Mouse (Mus musculus): ENCODE measurements around the gene Pnmal1. TPM values are rescaled to one million over a fixed set of nuclear protein-coding genes. Genes with fewer than 3 reads are reported as not detected.
A peak's percentile ranks its signal among the peaks of the same experiment; 100 is the strongest.

Pnmal1 gene
- polyA plus RNA-seq, 1 experiment from 2014 or later: 0.45 TPM

GRCm38 (mm10) chr7:16915461-16916340, 43.8 kb upstream of the Pnmal1 start:
- Histone ChIP-seq H3K36me3 (ENCODE audit: control insufficient read depth, insufficient read depth, low read length) (peaks cover 66% of the 10 kb centered on the region), H3K9me3 (ENCODE audit: control insufficient read depth, low read length) (no peaks in the 10 kb centered on the region), H3K27ac (replicated peaks in 1 of 2; ENCODE audit: control insufficient read depth in 1 of 2, insufficient read depth in 1 of 2, low read depth in 2 of 2, low read length in 2 of 2) (no peak overlapping the region), H3K4me2 (ENCODE audit: low read length) (no peak overlapping the region), H3K27me3 (ENCODE audit: control insufficient read depth, insufficient read depth, low read length) (no peaks in the 10 kb centered on the region), H3K4me3 (ENCODE audit: control insufficient read depth in 1 of 2, insufficient read depth in 1 of 2, low read depth in 1 of 2, low read length in 2 of 2) (no peak overlapping the region), H3K9ac (ENCODE audit: low read length) (no peak overlapping the region), H3K4me1 (ENCODE audit: control insufficient read depth in 2 of 2, insufficient read depth in 2 of 2, low read length in 2 of 2) (peaks cover 5 to 25% of the 10 kb centered on the region in 2 experiments; a peak in 3 of 4 replicates)
- 83% methylated on average over 32 of the region's 32 CpGs for WGBS
- ATAC-seq (ENCODE audit: insufficient number of reproducible peaks, insufficient read depth, low FRiP score, low read depth): no peak

DNA sequence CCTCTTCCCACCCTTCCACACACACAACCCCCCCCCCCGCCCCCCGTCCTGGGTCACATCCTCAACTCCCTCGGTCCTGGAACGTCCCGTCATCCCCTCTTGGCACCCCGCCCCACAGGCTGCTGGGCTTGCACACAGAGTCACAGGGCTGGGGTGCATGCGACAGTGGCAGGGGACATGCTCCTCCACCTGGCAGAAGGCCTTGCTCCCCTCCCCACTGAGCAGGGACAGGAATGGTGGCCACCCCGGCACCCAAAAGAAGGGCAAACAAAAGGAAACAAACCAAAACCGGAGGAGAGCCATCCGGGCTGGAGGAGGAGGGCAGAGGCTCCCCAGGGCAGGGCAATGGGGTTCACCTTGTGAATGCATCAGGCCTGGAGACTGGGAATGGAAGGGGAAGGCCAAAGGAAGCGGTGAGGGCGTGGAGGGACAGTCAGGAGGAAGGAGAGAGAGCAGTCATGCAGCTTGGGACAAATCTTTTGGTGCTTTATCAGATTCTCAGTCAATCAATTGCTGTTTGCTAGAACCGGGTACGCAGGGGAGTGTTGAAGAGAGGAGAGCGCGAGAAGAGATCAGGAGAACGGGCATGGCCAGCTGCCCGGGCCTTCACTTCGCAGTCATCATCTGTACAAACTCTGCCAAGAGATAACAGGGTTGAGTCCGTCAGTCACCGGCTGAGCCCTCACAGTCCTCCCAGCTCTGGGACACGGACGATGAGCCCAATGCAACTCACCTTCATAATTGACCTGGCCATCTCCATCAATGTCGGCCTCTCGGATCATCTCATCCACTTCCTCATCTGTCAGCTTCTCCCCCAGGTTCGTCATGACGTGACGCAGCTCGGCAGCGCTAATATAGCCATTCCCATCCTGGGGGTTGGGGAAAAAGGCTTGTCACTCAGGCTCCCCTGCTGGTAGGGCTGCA, 42.9 kb upstream of the Pnmal1 start:
- no peak overlapping the region for H3K4me2 ChIP-seq (ENCODE audit: low read length)
- 57% methylated on average over 30 of the region's 30 CpGs for WGBS
- H3K36me3 ChIP-seq (ENCODE audit: control insufficient read depth, insufficient read depth, low read length): peaks cover 74% of the 10 kb centered on the region
- no peaks in the 10 kb centered on the region for H3K9me3 ChIP-seq (ENCODE audit: control insufficient read depth, low read length)
- H3K4me3 ChIP-seq (ENCODE audit: control insufficient read depth in 1 of 2, insufficient read depth in 1 of 2, low read depth in 1 of 2, low read length in 2 of 2): no peak overlapping the region
- no peak overlapping the region for H3K9ac ChIP-seq (ENCODE audit: low read length)
- peaks cover 11 to 34% of the 10 kb centered on the region in 2 experiments for H3K4me1 ChIP-seq (ENCODE audit: control insufficient read depth in 2 of 2, insufficient read depth in 2 of 2, low read length in 2 of 2)
- no peak for ATAC-seq (ENCODE audit: insufficient number of reproducible peaks, insufficient read depth, low FRiP score, low read depth)
- no peaks in the 10 kb centered on the region for H3K27me3 ChIP-seq (ENCODE audit: control insufficient read depth, insufficient read depth, low read length)
- H3K27ac ChIP-seq (replicated peaks in 1 of 2; ENCODE audit: control insufficient read depth in 1 of 2, insufficient read depth in 1 of 2, low read depth in 2 of 2, low read length in 2 of 2): no peak overlapping the region

DNA sequence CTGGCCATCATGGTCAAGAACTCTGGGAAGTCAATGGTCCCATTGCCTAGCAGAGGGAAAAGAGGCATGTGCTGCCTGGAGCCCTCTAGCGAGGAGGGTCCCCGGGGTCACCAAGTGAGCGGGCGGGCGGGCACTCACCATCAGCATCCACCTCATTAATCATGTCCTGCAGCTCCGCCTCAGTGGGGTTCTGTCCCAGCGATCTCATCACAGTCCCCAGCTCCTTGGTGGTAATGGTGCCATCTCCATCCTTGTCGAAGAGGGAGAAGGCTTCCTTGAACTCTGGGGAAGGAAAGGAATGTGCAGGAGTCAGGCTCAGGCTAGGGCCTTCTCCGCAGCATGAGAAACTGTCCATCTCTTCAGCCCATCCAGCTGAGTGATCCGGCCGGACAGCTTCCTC, 42.0 kb upstream of the Pnmal1 start:
- no peaks in the 10 kb centered on the region for H3K27me3 ChIP-seq (ENCODE audit: control insufficient read depth, insufficient read depth, low read length)
- no peak for ATAC-seq (ENCODE audit: insufficient number of reproducible peaks, insufficient read depth, low FRiP score, low read depth)
- H3K4me3 ChIP-seq (ENCODE audit: control insufficient read depth in 1 of 2, insufficient read depth in 1 of 2, low read depth in 1 of 2, low read length in 2 of 2): no peak overlapping the region
- 78% methylated on average over 11 of the region's 11 CpGs for WGBS
- H3K4me1 ChIP-seq (ENCODE audit: control insufficient read depth in 2 of 2, insufficient read depth in 2 of 2, low read length in 2 of 2): peaks cover 17 to 43% of the 10 kb centered on the region in 2 experiments
- no peak overlapping the region for H3K27ac ChIP-seq (replicated peaks in 1 of 2; ENCODE audit: control insufficient read depth in 1 of 2, insufficient read depth in 1 of 2, low read depth in 2 of 2, low read length in 2 of 2)
- H3K36me3 ChIP-seq (ENCODE audit: control insufficient read depth, insufficient read depth, low read length): peaks cover 78% of the 10 kb centered on the region
- no peak overlapping the region for H3K9ac ChIP-seq (ENCODE audit: low read length)
- no peaks in the 10 kb centered on the region for H3K9me3 ChIP-seq (ENCODE audit: control insufficient read depth, low read length)
- H3K4me2 ChIP-seq (ENCODE audit: low read length): no peak overlapping the region

DNA sequence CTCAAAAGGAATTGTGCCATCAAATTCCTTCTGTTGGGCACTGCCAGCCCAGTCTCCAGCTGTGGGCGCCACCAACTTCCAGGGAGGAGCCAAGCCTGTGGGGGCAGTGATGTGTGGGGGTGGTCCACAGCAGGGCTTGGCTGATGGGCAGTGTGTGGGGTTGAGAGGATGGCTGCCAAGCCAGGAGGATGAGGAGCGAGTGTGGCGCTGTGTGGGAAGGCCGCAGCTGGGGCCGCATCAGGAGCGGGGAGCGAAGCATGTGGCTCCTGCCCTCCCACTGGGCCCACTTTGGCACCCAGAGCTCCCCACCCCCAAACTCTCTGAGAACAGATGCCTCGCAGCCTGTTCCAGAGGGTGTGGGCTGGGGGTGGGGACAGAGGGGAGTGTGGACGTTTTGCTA, 41.5 kb upstream of the Pnmal1 start:
- H3K27me3 ChIP-seq (ENCODE audit: control insufficient read depth, insufficient read depth, low read length): no peaks in the 10 kb centered on the region
- 82% methylated on average over 9 of the region's 9 CpGs for WGBS
- no peak overlapping the region for H3K27ac ChIP-seq (replicated peaks in 1 of 2; ENCODE audit: control insufficient read depth in 1 of 2, insufficient read depth in 1 of 2, low read depth in 2 of 2, low read length in 2 of 2)
- no peak overlapping the region for H3K4me3 ChIP-seq (ENCODE audit: control insufficient read depth in 1 of 2, insufficient read depth in 1 of 2, low read depth in 1 of 2, low read length in 2 of 2)
- peaks cover 21 to 48% of the 10 kb centered on the region in 2 experiments for H3K4me1 ChIP-seq (ENCODE audit: control insufficient read depth in 2 of 2, insufficient read depth in 2 of 2, low read length in 2 of 2)
- no peak for ATAC-seq (ENCODE audit: insufficient number of reproducible peaks, insufficient read depth, low FRiP score, low read depth)
- H3K9ac ChIP-seq (ENCODE audit: low read length): no peak overlapping the region
- H3K36me3 ChIP-seq (ENCODE audit: control insufficient read depth, insufficient read depth, low read length): peaks cover 78% of the 10 kb centered on the region
- no peaks in the 10 kb centered on the region for H3K9me3 ChIP-seq (ENCODE audit: control insufficient read depth, low read length)
- H3K4me2 ChIP-seq (ENCODE audit: low read length): no peak overlapping the region

DNA sequence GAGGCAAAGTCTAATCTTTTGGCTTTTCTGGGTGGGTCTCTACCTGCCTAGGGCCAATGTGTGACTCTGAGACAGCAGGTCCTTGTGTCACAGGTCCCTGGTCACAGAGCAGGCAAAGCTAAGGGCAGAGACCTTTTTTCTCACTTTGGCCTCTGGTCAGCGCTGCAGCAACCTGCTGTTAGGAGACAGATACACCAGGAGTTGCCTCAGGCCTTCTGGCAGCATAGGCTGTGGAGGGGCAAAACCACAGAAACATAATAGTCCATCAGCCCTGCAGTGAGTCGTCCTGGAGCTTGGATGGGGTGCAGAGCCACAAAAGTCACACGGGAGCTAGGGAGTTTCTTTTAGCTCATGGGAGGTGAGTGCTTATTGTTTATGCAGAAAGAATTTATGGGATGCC, 40.8 kb upstream of the Pnmal1 start:
- no peak for ATAC-seq (ENCODE audit: insufficient number of reproducible peaks, insufficient read depth, low FRiP score, low read depth)
- H3K9me3 ChIP-seq (ENCODE audit: control insufficient read depth, low read length): no peaks in the 10 kb centered on the region
- no peak overlapping the region for H3K9ac ChIP-seq (ENCODE audit: low read length)
- no peak overlapping the region for H3K4me2 ChIP-seq (ENCODE audit: low read length)
- H3K27ac ChIP-seq (replicated peaks in 1 of 2; ENCODE audit: control insufficient read depth in 1 of 2, insufficient read depth in 1 of 2, low read depth in 2 of 2, low read length in 2 of 2): no peak overlapping the region
- H3K4me1 ChIP-seq (ENCODE audit: control insufficient read depth in 2 of 2, insufficient read depth in 2 of 2, low read length in 2 of 2): peaks cover 21 to 48% of the 10 kb centered on the region in 2 experiments
- H3K36me3 ChIP-seq (ENCODE audit: control insufficient read depth, insufficient read depth, low read length): peaks cover 78% of the 10 kb centered on the region
- H3K4me3 ChIP-seq (ENCODE audit: control insufficient read depth in 1 of 2, insufficient read depth in 1 of 2, low read depth in 1 of 2, low read length in 2 of 2): no peak overlapping the region
- H3K27me3 ChIP-seq (ENCODE audit: control insufficient read depth, insufficient read depth, low read length): no peaks in the 10 kb centered on the region
- 79% methylated on average over 3 of the region's 3 CpGs for WGBS

- 77% methylated on average over 13 of the region's 13 CpGs for WGBS
- H3K4me1 ChIP-seq (ENCODE audit: control insufficient read depth in 2 of 2, insufficient read depth in 2 of 2, low read length in 2 of 2): peaks cover 21 to 48% of the 10 kb centered on the region in 2 experiments
- H3K27ac ChIP-seq (replicated peaks in 1 of 2; ENCODE audit: control insufficient read depth in 1 of 2, insufficient read depth in 1 of 2, low read depth in 2 of 2, low read length in 2 of 2): no peak overlapping the region; a peak in 1 of 4 replicates
- no peak for ATAC-seq (ENCODE audit: insufficient number of reproducible peaks, insufficient read depth, low FRiP score, low read depth)
- H3K4me3 ChIP-seq (ENCODE audit: control insufficient read depth in 1 of 2, insufficient read depth in 1 of 2, low read depth in 1 of 2, low read length in 2 of 2): no peak overlapping the region
- H3K9ac ChIP-seq (ENCODE audit: low read length): peak overlapping the region; percentile 38; the same call in 1 of the 2 replicates
- H3K9me3 ChIP-seq (ENCODE audit: control insufficient read depth, low read length): no peaks in the 10 kb centered on the region
- peaks cover 73% of the 10 kb centered on the region for H3K36me3 ChIP-seq (ENCODE audit: control insufficient read depth, insufficient read depth, low read length)
- no peak overlapping the region for H3K4me2 ChIP-seq (ENCODE audit: low read length)
- H3K27me3 ChIP-seq (ENCODE audit: control insufficient read depth, insufficient read depth, low read length): no peaks in the 10 kb centered on the region
Measured at GRCm38 (mm10) chr7:16919395-16920149, 39.9 kb upstream of the Pnmal1 start.

GRCm38 (mm10) chr7:16920150-16920579, 39.3 kb upstream of the Pnmal1 start:
- Histone ChIP-seq H3K4me2 (ENCODE audit: low read length) (no peak overlapping the region), H3K27me3 (ENCODE audit: control insufficient read depth, insufficient read depth, low read length) (no peaks in the 10 kb centered on the region), H3K27ac (replicated peaks in 1 of 2; ENCODE audit: control insufficient read depth in 1 of 2, insufficient read depth in 1 of 2, low read depth in 2 of 2, low read length in 2 of 2) (no peak overlapping the region; a peak in 1 of 4 replicates), H3K36me3 (ENCODE audit: control insufficient read depth, insufficient read depth, low read length) (peaks cover 68% of the 10 kb centered on the region), H3K9me3 (ENCODE audit: control insufficient read depth, low read length) (no peaks in the 10 kb centered on the region), H3K4me1 (ENCODE audit: control insufficient read depth in 2 of 2, insufficient read depth in 2 of 2, low read length in 2 of 2) (peaks cover 21 to 48% of the 10 kb centered on the region in 2 experiments), H3K4me3 (ENCODE audit: control insufficient read depth in 1 of 2, insufficient read depth in 1 of 2, low read depth in 1 of 2, low read length in 2 of 2) (no peak overlapping the region), H3K9ac (ENCODE audit: low read length) (peak overlapping the region; percentile 38; the same call in 1 of the 2 replicates)
- no peak for ATAC-seq (ENCODE audit: insufficient number of reproducible peaks, insufficient read depth, low FRiP score, low read depth)
- 89% methylated on average over 7 of the region's 7 CpGs for WGBS

All from heart, embryonic 14.5 days (tissue).